Mouse (Mus musculus) forebrain, embryonic 16.5 days (tissue): ENCODE results near the gene Olfr64. TPM values are rescaled to one million over a fixed set of nuclear protein-coding genes. Genes with fewer than 3 reads are reported as not detected.

Experiments
- ATAC-seq: fragments of 200-750 bp; cut with Nextera tagmentation; 2 replicates; pipeline ENCODE4 v1.8.0; 2017; ENCODE audit warnings: mild to moderate bottlenecking, moderate library complexity
- H3K27ac ChIP-seq: fragments of 300-500 bp; sonication (generic); 2 replicates; pipeline ENCODE4 v1.5.1; 2014; ENCODE audit warnings: low read length, control low read depth
- H3K27me3 ChIP-seq: fragments of 300-500 bp; sonication (generic); replicated peaks from 2 replicates; pipeline ENCODE4 v1.6.1; 2014; ENCODE audit warnings: low read length; ENCODE audit not compliant: control insufficient read depth, insufficient read depth
- H3K36me3 ChIP-seq: fragments of 300-500 bp; sonication (generic); 2 replicates; pipeline ENCODE4 v1.6.1; 2014; ENCODE audit not compliant: control insufficient read depth, insufficient read depth
- H3K4me1 ChIP-seq: fragments of 300-500 bp; sonication (generic); replicated peaks from 2 replicates; pipeline ENCODE4 v1.6.1; 2014; ENCODE audit warnings: low read length; ENCODE audit not compliant: control insufficient read depth, insufficient read depth
- H3K4me2 ChIP-seq: fragments of 300-500 bp; sonication (generic); 2 replicates; pipeline ENCODE4 v1.6.1; 2014; ENCODE audit warnings: mild to moderate bottlenecking, low read length, control low read depth
- H3K4me3 ChIP-seq: fragments of 300-500 bp; sonication (generic); replicated peaks from 2 replicates; pipeline ENCODE4 v1.5.1; 2014; ENCODE audit warnings: mild to moderate bottlenecking, low read length, control low read depth
- H3K9ac ChIP-seq: fragments of 300-500 bp; sonication (generic); replicated peaks from 2 replicates; pipeline ENCODE4 v1.6.1; 2014; ENCODE audit warnings: low read depth, low read length, control low read depth
- H3K9me3 ChIP-seq: fragments of 300-500 bp; sonication (generic); 2 replicates; pipeline ENCODE4 v1.6.1; 2016; ENCODE audit warnings: low read length; ENCODE audit not compliant: control insufficient read depth
- WGBS: fragments of 180-500 bp; shearing (Covaris S2); extraction: QIAGEN DNeasy Blood & Tissue Kit; methylation state at CpG from one replicate; pipeline ENCODE4 v1.1.7; 2014; 5-methylcytosine and 5-hydroxymethylcytosine counted together
- polyA plus RNA-seq: library from polyadenylated mRNA; unstranded; fragments of >200 nt; fragmentation: Nextera tagmentation; extraction: Ambion mirVana; gene quantifications from 2 replicates; pipeline ENCODE4 v1.2.1, GENCODE M21; 2015

Olfr64 gene
- not detected in 2 replicates for polyA plus RNA-seq

- H3K9ac ChIP-seq, result no peak within 1 kb of the TSS
- no peak within 1 kb of the TSS for H3K4me2 ChIP-seq
- H3K36me3 ChIP-seq, result no peaks in the 10 kb centered on the region
- H3K4me3 ChIP-seq, result no peak within 1 kb of the TSS
- no peak for ATAC-seq
- no peaks in the 10 kb centered on the region for H3K9me3 ChIP-seq
- no peaks in the 10 kb centered on the region for H3K4me1 ChIP-seq
- 89% methylated on average over 1 of the region's 1 CpGs for WGBS
- no peak within 1 kb of the TSS for H3K27ac ChIP-seq
- no peaks in the 10 kb centered on the region for H3K27me3 ChIP-seq
These were observed at the start of gene Olfr64 for GRCm38 (mm10) chr7:103894385-103894784. Gene Olfr64, minus strand, starts transcription at chr7:103894485.

DNA sequence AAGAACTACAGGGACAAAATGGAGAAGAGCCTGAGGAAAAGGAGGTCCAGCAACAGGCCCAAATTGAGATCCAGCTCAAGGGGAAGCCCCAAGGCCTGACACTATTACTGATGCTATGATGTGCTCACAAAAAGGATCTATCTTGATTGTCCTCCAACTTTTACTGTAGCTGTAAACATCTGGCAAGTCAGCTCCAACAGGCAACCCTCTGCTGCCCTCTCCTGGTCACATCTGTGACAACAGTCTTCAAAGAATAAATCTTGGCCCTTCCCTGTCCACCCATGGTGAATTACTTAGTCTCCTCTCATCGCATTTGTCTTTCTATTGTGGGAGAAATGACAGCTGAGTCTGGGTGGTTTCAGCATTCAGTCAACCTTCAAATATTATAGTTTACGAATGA is 48.4 kb upstream of the Olfr64 start:
- H3K27me3 ChIP-seq, result no peaks in the 10 kb centered on the region
- WGBS, result 30% methylated on average over 2 of the region's 2 CpGs
- H3K4me2 ChIP-seq, result no peak overlapping the region
- H3K9ac ChIP-seq, result no peak overlapping the region
- no peaks in the 10 kb centered on the region for H3K4me1 ChIP-seq
- no peaks in the 10 kb centered on the region for H3K36me3 ChIP-seq
- no peaks in the 10 kb centered on the region for H3K9me3 ChIP-seq
- no peak overlapping the region for H3K4me3 ChIP-seq
- no peak for ATAC-seq
- H3K27ac ChIP-seq, result no peak overlapping the region

DNA sequence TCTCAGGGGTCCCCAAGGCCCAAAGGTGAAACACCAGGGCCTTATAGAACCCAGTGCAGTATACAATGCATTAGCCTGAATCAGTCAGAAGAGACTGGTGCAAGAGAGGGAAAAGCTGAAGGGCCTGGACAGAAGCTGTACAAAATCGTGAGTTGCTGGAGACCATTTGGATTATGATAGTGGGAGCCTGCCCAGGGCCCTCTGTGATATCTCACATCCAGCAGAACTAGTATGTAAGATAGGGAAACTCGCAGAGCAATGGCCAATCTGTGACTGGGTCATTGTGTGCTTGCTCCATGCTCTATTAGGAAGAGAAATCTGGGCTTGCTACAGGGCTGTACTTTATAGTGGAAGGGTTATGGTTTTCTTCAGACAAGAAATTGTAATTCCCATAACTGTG is 40.0 kb upstream of the Olfr64 start, which contains the start of gene Olfr632:
Gene Olfr632, plus strand, starts transcription at position 84 of the 400 bp plus-strand sequence.
- 78% methylated on average over 2 of the region's 2 CpGs for WGBS
- no peaks in the 10 kb centered on the region for H3K9me3 ChIP-seq
- no peak within 1 kb of the TSS for H3K9ac ChIP-seq
- no peak for ATAC-seq
- no peak within 1 kb of the TSS for H3K4me2 ChIP-seq
- no peaks in the 10 kb centered on the region for H3K36me3 ChIP-seq
- no peak within 1 kb of the TSS for H3K27ac ChIP-seq
- H3K4me1 ChIP-seq, result no peaks in the 10 kb centered on the region
- H3K4me3 ChIP-seq, result no peak within 1 kb of the TSS
- H3K27me3 ChIP-seq, result no peaks in the 10 kb centered on the region

- Histone ChIP-seq H3K27ac (no peak within 1 kb of the TSS), H3K36me3 (no peaks in the 10 kb centered on the region), H3K4me3 (no peak within 1 kb of the TSS), H3K4me2 (no peak within 1 kb of the TSS), H3K4me1 (no peaks in the 10 kb centered on the region), H3K9me3 (no peaks in the 10 kb centered on the region), H3K9ac (no peak within 1 kb of the TSS), H3K27me3 (no peaks in the 10 kb centered on the region)
- ATAC-seq, result no peak
These were observed 34.2 kb upstream of the Olfr64 start, which contains the start of gene Olfr631 for GRCm38 (mm10) chr7:103928525-103928924. Gene Olfr631, plus strand, starts transcription at chr7:103928825.

- no peak for ATAC-seq
- no peaks in the 10 kb centered on the region for H3K36me3 ChIP-seq
These were observed 21.1 kb upstream of the Olfr64 start for GRCm38 (mm10) chr7:103915338-103915737.

DNA sequence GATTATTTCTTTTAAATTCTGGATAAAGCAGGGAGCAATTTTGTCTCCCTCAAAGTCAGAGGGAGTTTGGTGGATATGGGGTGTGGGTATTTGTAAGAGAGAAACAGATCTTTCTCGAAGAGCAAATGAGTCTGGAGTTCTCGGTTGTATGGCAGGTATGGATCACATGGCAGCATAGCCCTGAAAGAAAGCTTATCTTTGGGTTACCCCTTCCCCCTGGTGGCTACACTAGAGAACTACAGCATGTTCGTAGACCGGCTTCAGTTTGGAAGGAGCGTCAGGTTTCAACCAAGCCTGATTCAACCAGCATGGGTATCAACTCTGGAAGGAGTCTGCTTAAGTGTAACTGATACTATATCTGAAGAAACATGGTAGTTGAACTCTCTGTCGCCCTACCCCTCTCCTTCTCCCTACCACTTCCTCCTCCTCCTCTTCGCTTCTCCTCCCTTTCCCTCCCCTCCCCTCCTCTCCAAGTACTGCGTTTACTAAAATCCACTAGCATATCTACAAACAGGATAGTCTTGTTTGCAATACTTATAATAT is 18.8 kb upstream of the Olfr64 start:
- Histone ChIP-seq H3K4me1 (no peaks in the 10 kb centered on the region), H3K27ac (no peak overlapping the region), H3K4me3 (no peak overlapping the region), H3K27me3 (no peaks in the 10 kb centered on the region), H3K9me3 (no peaks in the 10 kb centered on the region), H3K4me2 (no peak overlapping the region), H3K9ac (no peak overlapping the region), H3K36me3 (no peaks in the 10 kb centered on the region)
- ATAC-seq, result no peak
- WGBS, result 50% methylated on average over 8 of the region's 8 CpGs

More at GRCm38 (mm10) chr7:103915338-103915737, 21.1 kb upstream of the Olfr64 start:
- H3K27ac ChIP-seq, result no peak overlapping the region
- H3K27me3 ChIP-seq, result no peaks in the 10 kb centered on the region
- no peaks in the 10 kb centered on the region for H3K4me1 ChIP-seq
- H3K4me2 ChIP-seq, result no peak overlapping the region
- H3K9ac ChIP-seq, result no peak overlapping the region
- H3K4me3 ChIP-seq, result no peak overlapping the region
- H3K9me3 ChIP-seq, result no peaks in the 10 kb centered on the region

DNA sequence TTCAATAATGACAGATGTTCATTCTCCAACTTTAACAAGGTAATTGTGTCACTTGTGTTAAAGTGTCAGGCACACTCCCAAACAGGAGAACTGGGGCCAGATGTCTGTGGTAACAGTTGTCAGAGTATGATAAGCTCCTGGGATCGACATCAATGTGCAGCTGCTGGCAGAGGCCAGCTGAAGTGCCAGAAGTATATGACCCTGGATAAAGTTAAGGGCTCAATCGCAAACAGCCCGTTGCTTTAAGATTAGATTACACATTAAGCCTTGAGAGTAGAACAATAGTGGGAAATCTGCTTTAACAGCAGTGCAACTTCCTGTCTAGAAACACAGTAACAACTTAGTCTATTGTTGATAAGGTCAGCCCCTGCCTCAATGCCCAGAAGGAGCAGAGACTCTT is 15.8 kb upstream of the Olfr64 start:
- H3K36me3 ChIP-seq, result no peaks in the 10 kb centered on the region
- no peak overlapping the region for H3K9ac ChIP-seq
- no peaks in the 10 kb centered on the region for H3K4me1 ChIP-seq
- no peaks in the 10 kb centered on the region for H3K9me3 ChIP-seq
- ATAC-seq, result no peak
- no peak overlapping the region for H3K4me2 ChIP-seq
- H3K4me3 ChIP-seq, result no peak overlapping the region
- H3K27ac ChIP-seq, result no peak overlapping the region
- no peaks in the 10 kb centered on the region for H3K27me3 ChIP-seq
- 65% methylated on average over 3 of the region's 3 CpGs for WGBS

- no peak for ATAC-seq
- H3K9ac ChIP-seq, result no peak within 1 kb of the TSS
- no peaks in the 10 kb centered on the region for H3K9me3 ChIP-seq
- no peak within 1 kb of the TSS for H3K4me2 ChIP-seq
- WGBS, result 92% methylated on average over 2 of the region's 2 CpGs
- no peak within 1 kb of the TSS for H3K4me3 ChIP-seq
- H3K36me3 ChIP-seq, result no peaks in the 10 kb centered on the region
- H3K4me1 ChIP-seq, result no peaks in the 10 kb centered on the region
- H3K27me3 ChIP-seq, result no peaks in the 10 kb centered on the region
- no peak within 1 kb of the TSS for H3K27ac ChIP-seq
These were observed 8.9 kb upstream of the Olfr64 start, which contains the start of gene Olfr65 for GRCm38 (mm10) chr7:103903187-103903586. Gene Olfr65, plus strand, starts transcription at chr7:103903487.

GRCm38 (mm10) chr7:103886152-103886551 is 8.1 kb downstream of the Olfr64 start, which contains the start of gene Olfr66:
Gene Olfr66, minus strand, starts transcription at chr7:103886252.
- Histone ChIP-seq H3K36me3 (no peaks in the 10 kb centered on the region), H3K9me3 (no peaks in the 10 kb centered on the region), H3K9ac (no peak within 1 kb of the TSS), H3K4me1 (no peaks in the 10 kb centered on the region), H3K4me3 (no peak within 1 kb of the TSS), H3K4me2 (no peak within 1 kb of the TSS), H3K27me3 (no peaks in the 10 kb centered on the region), H3K27ac (no peak within 1 kb of the TSS)
- no peak for ATAC-seq

- H3K4me3 ChIP-seq, result no peak overlapping the region
- no peaks in the 10 kb centered on the region for H3K27me3 ChIP-seq
- no peak for ATAC-seq
- H3K9ac ChIP-seq, result no peak overlapping the region
- no peaks in the 10 kb centered on the region for H3K9me3 ChIP-seq
- no peak overlapping the region for H3K4me2 ChIP-seq
- 92% methylated on average over 2 of the region's 2 CpGs for WGBS
- H3K27ac ChIP-seq, result no peak overlapping the region
- H3K4me1 ChIP-seq, result no peaks in the 10 kb centered on the region
- H3K36me3 ChIP-seq, result no peaks in the 10 kb centered on the region
These were observed 17.2 kb downstream of the Olfr64 start for GRCm38 (mm10) chr7:103877093-103877492.
